Mouse (Mus musculus): ENCODE data around the gene Mat1a. TPM values are rescaled to one million over a fixed set of nuclear protein-coding genes. Genes with fewer than 3 reads are reported as not detected.

Gene Mat1a
- not detected for total RNA-seq (2023)

GRCm38 (mm10) chr14:41104853-41105444, at the start of gene Mat1a:
Mat1a (plus strand) TSS chr14:41105035.

GRCm38 (mm10) chr14:41069108-41069507, 35.7 kb upstream of the Mat1a start, which contains the start of gene Dydc2:
Dydc2 (minus strand) TSS chr14:41069208.

GRCm38 (mm10) chr14:41072229-41072943, 32.4 kb upstream of the Mat1a start, which contains the start of gene Dydc1:
Dydc1 (plus strand) TSS chr14:41072911.

GRCm38 (mm10) chr14:41131540-41131939, 26.7 kb downstream of the Mat1a start, which contains the start of gene Sftpa1:
Sftpa1 (plus strand) TSS chr14:41131782.

GRCm38 (mm10) chr14:41151220-41151898, 46.5 kb downstream of the Mat1a start, which contains the start of gene Mbl1:
Mbl1 (plus strand) TSS chr14:41151458.

Other genes with a start within 250 kb of the Mat1a start
- gene Sh2d4b, start 211.8 kb upstream of the Mat1a start, total RNA-seq (2023) = 1 to 10 TPM; 5.9 to 8.9 TPM
- 10 to 100 TPM; 53.6 to 74.1 TPM for gene Tspan14, start 138.2 kb upstream of the Mat1a start, total RNA-seq (2023)
- gene Fam213a, start 91.2 kb upstream of the Mat1a start, total RNA-seq (2023) = 10 to 100 TPM; 20.4 to 22.9 TPM
- not detected for gene Dydc2, start 35.8 kb upstream of the Mat1a start, total RNA-seq (2023)
- not detected for gene Dydc1, start 32.1 kb upstream of the Mat1a start, total RNA-seq (2023)
- gene Sftpa1, start 26.7 kb downstream of the Mat1a start, total RNA-seq (2023) = not detected
- gene Mbl1, start 46.4 kb downstream of the Mat1a start, total RNA-seq (2023) = not detected
- gene Sftpd, start 80.1 kb downstream of the Mat1a start, total RNA-seq (2023) = not detected
- not detected for gene Gm2832, start 173.8 kb downstream of the Mat1a start, total RNA-seq (2023)
- gene Gm5798, start 243.6 kb downstream of the Mat1a start, total RNA-seq (2023) = not detected